Mouse (Mus musculus): Measurements from ENCODE around the gene Ppp1r36.

DNA sequence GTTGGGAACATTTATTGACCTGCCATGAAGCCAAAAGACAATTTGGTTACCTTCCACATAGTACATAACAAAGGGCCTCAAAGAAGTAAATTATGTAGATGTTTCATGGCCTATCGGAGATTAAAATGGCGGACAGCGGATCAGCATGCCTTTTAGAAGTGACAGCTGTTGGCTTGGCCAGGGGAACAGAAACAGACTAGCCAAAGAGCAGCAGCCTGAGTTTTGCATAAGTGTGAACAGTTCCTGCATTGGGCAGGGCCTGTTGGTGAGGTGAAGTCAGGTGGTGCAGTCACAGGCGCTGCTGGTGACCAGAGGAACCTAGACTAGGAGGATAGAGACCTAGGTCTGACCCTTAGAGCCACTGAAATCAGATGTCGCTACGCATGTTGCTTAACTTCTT is 40.3 kb upstream of the Ppp1r36 start:
- TF ChIP-seq CTCF (IDR thresholded peaks at IDR 0.05; ENCODE audit: extremely low read depth, insufficient read depth, low read length) (no peak), POLR2A (IDR thresholded peaks at IDR 0.05; ENCODE audit: extremely low read depth, insufficient read depth, low read length) (no peak)
